Mouse (Mus musculus): ENCODE measurements at regions not wholly inside any gene's neighbourhood (a gene's known extent, or its start where the extent isn't known, plus 50 kb on each side); places are given as distances from the start of the nearest gene placed in this dataset.

GRCm38 (mm10) chr12:9292656-9293055 lies 262.9 kb downstream of the Ttc32 start:
- H3K9ac ChIP-seq (ENCODE audit: low read length), result no peak overlapping the region
- no peak overlapping the region for H3K4me3 ChIP-seq (ENCODE audit: low read depth, low read length)
- DNase-seq (ENCODE audit: low spot score) (no peak), ATAC-seq (replicated peaks; ENCODE audit: low FRiP score) (no peak)
- H3K4me2 ChIP-seq (ENCODE audit: low read depth, low read length, severe bottlenecking), result no peak overlapping the region
- H3K9me3 ChIP-seq (ENCODE audit: control insufficient read depth, low read length), result no peaks in the 10 kb centered on the region
- H3K4me1 ChIP-seq (replicated peaks; ENCODE audit: control insufficient read depth, insufficient read depth, low read length), result no peaks in the 10 kb centered on the region
- no peaks in the 10 kb centered on the region for H3K27me3 ChIP-seq (ENCODE audit: control insufficient read depth, insufficient read depth, low read length)
- H3K36me3 ChIP-seq (ENCODE audit: control insufficient read depth, insufficient read depth, low read length), result no peaks in the 10 kb centered on the region
- H3K27ac ChIP-seq (ENCODE audit: low read depth, low read length), result no peak overlapping the region

- 83% methylated on average over 3 of the region's 3 CpGs for WGBS
- no peaks in the 10 kb centered on the region for H3K36me3 ChIP-seq (ENCODE audit: control insufficient read depth, insufficient read depth, low read length)
- no peak overlapping the region for H3K4me2 ChIP-seq (ENCODE audit: low read depth, low read length, severe bottlenecking)
- ATAC-seq (replicated peaks; ENCODE audit: low FRiP score) (no peak), DNase-seq (ENCODE audit: low spot score) (no peak)
- H3K4me3 ChIP-seq (ENCODE audit: low read depth, low read length), result no peak overlapping the region
- H3K9ac ChIP-seq (ENCODE audit: low read length), result no peak overlapping the region
- H3K9me3 ChIP-seq (ENCODE audit: control insufficient read depth, low read length), result no peaks in the 10 kb centered on the region
- H3K4me1 ChIP-seq (replicated peaks; ENCODE audit: control insufficient read depth, insufficient read depth, low read length), result no peaks in the 10 kb centered on the region
- H3K27ac ChIP-seq (ENCODE audit: low read depth, low read length), result no peak overlapping the region
- H3K27me3 ChIP-seq (ENCODE audit: control insufficient read depth, insufficient read depth, low read length), result no peaks in the 10 kb centered on the region
Observed at GRCm38 (mm10) chr12:9295211-9295610, 265.4 kb downstream of the Ttc32 start.

DNA sequence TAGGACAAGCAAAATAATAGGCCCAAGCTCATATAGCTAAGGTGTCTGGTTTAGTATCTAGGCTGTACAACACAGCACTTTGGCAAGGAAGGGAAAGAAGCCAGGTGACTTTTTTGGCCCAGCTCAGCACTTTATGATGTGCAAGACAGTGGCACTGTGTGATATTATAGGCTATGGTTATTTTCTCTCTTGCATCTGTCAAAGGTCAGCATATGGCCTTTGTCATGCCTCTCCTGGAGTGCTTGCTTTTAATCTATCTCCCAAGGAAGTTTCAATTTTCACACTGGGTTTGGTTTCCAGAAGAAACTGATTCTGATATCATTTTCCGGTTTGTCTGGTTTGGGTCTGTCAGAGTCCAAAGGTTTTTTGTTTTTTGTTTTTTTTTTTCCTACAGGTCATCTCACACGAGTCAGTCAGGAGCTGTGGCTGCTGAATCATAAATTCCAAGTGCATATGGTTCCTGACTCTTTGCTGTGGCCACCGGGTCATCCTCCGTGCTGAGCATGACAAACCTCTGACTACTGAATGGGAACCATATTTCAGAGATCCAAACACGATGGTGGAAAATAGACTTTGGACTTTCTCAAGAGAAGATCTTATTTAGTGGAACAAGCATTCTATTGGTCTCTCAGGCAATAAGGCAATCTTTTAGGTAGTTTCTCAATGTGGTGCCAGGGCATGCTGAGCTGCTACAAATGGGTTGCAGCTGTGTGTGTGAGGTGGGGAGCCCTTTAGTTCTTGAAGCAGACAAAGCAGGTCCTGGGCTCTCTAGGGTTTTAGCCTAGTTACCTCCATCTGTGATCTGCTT lies 269.3 kb downstream of the Ttc32 start:
- Histone ChIP-seq H3K4me3 (ENCODE audit: low read depth, low read length) (no peak overlapping the region), H3K36me3 (ENCODE audit: control insufficient read depth, insufficient read depth, low read length) (no peaks in the 10 kb centered on the region), H3K4me1 (replicated peaks; ENCODE audit: control insufficient read depth, insufficient read depth, low read length) (no peaks in the 10 kb centered on the region), H3K9me3 (ENCODE audit: control insufficient read depth, low read length) (no peaks in the 10 kb centered on the region), H3K27ac (ENCODE audit: low read depth, low read length) (no peak overlapping the region), H3K9ac (ENCODE audit: low read length) (no peak overlapping the region), H3K4me2 (ENCODE audit: low read depth, low read length, severe bottlenecking) (no peak overlapping the region), H3K27me3 (ENCODE audit: control insufficient read depth, insufficient read depth, low read length) (no peaks in the 10 kb centered on the region)
- WGBS, result 70% methylated on average over 5 of the region's 5 CpGs
- ATAC-seq (replicated peaks; ENCODE audit: low FRiP score) (no peak), DNase-seq (ENCODE audit: low spot score) (no peak)

DNA sequence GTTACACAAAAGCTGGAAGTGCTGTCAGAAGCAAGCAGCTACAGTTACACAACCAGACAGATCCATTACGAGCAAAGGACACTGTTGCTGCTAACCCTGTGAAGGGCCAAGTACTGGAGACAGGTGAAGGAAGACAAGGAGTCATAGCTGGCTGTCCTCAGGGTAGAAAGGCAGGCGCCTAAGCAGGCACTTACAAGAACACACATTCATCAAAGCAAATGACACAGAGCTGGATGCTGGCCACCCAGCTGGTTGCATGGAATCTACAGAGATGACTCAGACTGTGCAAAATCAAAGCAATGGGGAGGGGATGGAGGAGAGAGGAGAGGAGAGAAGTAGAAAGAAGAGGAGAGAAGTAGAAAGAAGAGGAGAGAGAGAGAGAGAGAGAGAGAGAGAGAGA lies 265.8 kb upstream of the Osr1 start:
- WGBS, result 90% methylated on average over 2 of the region's 2 CpGs
- Histone ChIP-seq H3K4me3 (ENCODE audit: low read depth, low read length) (no peak overlapping the region), H3K4me1 (replicated peaks; ENCODE audit: control insufficient read depth, insufficient read depth, low read length) (no peaks in the 10 kb centered on the region), H3K4me2 (ENCODE audit: low read depth, low read length, severe bottlenecking) (no peak overlapping the region), H3K9ac (ENCODE audit: low read length) (no peak overlapping the region), H3K9me3 (ENCODE audit: control insufficient read depth, low read length) (no peaks in the 10 kb centered on the region), H3K27me3 (ENCODE audit: control insufficient read depth, insufficient read depth, low read length) (no peaks in the 10 kb centered on the region), H3K27ac (ENCODE audit: low read depth, low read length) (no peak overlapping the region), H3K36me3 (ENCODE audit: control insufficient read depth, insufficient read depth, low read length) (no peaks in the 10 kb centered on the region)
- DNase-seq (ENCODE audit: low spot score) (no peak), ATAC-seq (replicated peaks; ENCODE audit: low FRiP score) (no peak)

GRCm38 (mm10) chr12:9337891-9338672 lies 231.8 kb upstream of the Osr1 start:
- DNase-seq (ENCODE audit: low spot score), result no peak
- no peak overlapping the region for H3K4me2 ChIP-seq (ENCODE audit: low read depth, low read length, severe bottlenecking)
- H3K9ac ChIP-seq (ENCODE audit: low read length), result no peak overlapping the region
- H3K4me3 ChIP-seq (ENCODE audit: low read depth, low read length), result no peak overlapping the region
- H3K9me3 ChIP-seq (ENCODE audit: control insufficient read depth, low read length), result no peaks in the 10 kb centered on the region
- H3K27ac ChIP-seq (ENCODE audit: low read depth, low read length), result no peak overlapping the region
- no peaks in the 10 kb centered on the region for H3K4me1 ChIP-seq (replicated peaks; ENCODE audit: control insufficient read depth, insufficient read depth, low read length)
- no peak for ATAC-seq (replicated peaks; ENCODE audit: low FRiP score)
- WGBS, result 81% methylated on average over 5 of the region's 5 CpGs
- no peaks in the 10 kb centered on the region for H3K36me3 ChIP-seq (ENCODE audit: control insufficient read depth, insufficient read depth, low read length)
- H3K27me3 ChIP-seq (ENCODE audit: control insufficient read depth, insufficient read depth, low read length), result no peaks in the 10 kb centered on the region

DNA sequence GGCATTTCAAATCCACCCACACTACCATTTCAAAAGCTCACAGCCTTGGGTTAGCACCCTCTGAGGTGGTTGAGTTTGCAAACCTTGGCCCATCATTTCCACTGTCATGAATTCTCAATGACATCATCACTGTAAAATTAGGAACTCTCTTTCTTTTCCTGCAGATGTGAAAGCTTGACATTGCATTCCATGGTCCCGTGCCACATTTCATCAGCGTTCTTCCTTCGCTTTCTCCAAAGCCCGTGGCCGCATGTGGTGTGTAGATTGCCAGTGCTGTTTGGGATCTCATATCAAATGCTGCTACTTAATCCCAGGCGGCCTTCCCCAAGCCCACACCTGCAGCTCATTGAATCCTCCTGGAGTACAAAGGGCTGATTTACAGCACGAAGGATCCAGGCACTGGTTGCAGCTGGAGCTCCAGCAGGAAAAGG lies 231.1 kb upstream of the Osr1 start:
- Histone ChIP-seq H3K9ac (ENCODE audit: low read length) (no peak overlapping the region), H3K4me2 (ENCODE audit: low read depth, low read length, severe bottlenecking) (no peak overlapping the region), H3K27ac (ENCODE audit: low read depth, low read length) (no peak overlapping the region), H3K9me3 (ENCODE audit: control insufficient read depth, low read length) (no peaks in the 10 kb centered on the region), H3K4me3 (ENCODE audit: low read depth, low read length) (no peak overlapping the region), H3K36me3 (ENCODE audit: control insufficient read depth, insufficient read depth, low read length) (no peaks in the 10 kb centered on the region), H3K4me1 (replicated peaks; ENCODE audit: control insufficient read depth, insufficient read depth, low read length) (no peaks in the 10 kb centered on the region), H3K27me3 (ENCODE audit: control insufficient read depth, insufficient read depth, low read length) (no peaks in the 10 kb centered on the region)
- no peak for DNase-seq (ENCODE audit: low spot score)
- WGBS, result 55% methylated on average over 7 of the region's 7 CpGs
- ATAC-seq (replicated peaks; ENCODE audit: low FRiP score), result no peak

GRCm38 (mm10) chr12:9340769-9341168 lies 229.1 kb upstream of the Osr1 start:
- DNase-seq (ENCODE audit: low spot score) (no peak), ATAC-seq (replicated peaks; ENCODE audit: low FRiP score) (no peak)
- Histone ChIP-seq H3K27ac (ENCODE audit: low read depth, low read length) (no peak overlapping the region), H3K9me3 (ENCODE audit: control insufficient read depth, low read length) (no peaks in the 10 kb centered on the region), H3K36me3 (ENCODE audit: control insufficient read depth, insufficient read depth, low read length) (no peaks in the 10 kb centered on the region), H3K9ac (ENCODE audit: low read length) (no peak overlapping the region), H3K27me3 (ENCODE audit: control insufficient read depth, insufficient read depth, low read length) (no peaks in the 10 kb centered on the region), H3K4me2 (ENCODE audit: low read depth, low read length, severe bottlenecking) (no peak overlapping the region), H3K4me1 (replicated peaks; ENCODE audit: control insufficient read depth, insufficient read depth, low read length) (no peaks in the 10 kb centered on the region), H3K4me3 (ENCODE audit: low read depth, low read length) (no peak overlapping the region)

DNA sequence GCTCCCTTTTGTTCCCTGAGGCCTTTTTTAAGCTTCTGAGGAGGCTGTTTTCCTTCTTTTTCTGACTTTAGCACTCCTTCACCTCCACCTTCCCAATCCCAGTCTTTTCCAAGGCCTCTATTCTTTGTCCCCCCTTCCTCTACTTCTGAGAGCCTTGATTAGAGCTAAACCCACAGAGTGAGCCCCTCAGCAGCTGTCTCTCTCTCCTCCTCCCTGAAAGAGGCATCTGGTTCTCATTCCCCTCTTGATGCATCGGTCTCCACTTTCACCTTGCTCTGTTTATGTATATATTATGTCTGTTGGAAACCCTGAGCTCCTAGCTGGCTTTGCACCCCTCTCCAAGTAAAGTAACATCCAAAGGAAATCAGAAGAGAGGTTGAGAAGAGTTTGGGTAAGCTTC lies 224.6 kb upstream of the Osr1 start:
- DNase-seq (ENCODE audit: low spot score) (no peak), ATAC-seq (replicated peaks; ENCODE audit: low FRiP score) (no peak)
- H3K27me3 ChIP-seq (ENCODE audit: control insufficient read depth, insufficient read depth, low read length), result no peaks in the 10 kb centered on the region
- no peak overlapping the region for H3K27ac ChIP-seq (ENCODE audit: low read depth, low read length)
- H3K4me1 ChIP-seq (replicated peaks; ENCODE audit: control insufficient read depth, insufficient read depth, low read length), result no peaks in the 10 kb centered on the region
- H3K4me3 ChIP-seq (ENCODE audit: low read depth, low read length), result no peak overlapping the region
- WGBS, result 71% methylated on average over 1 of the region's 1 CpGs
- H3K36me3 ChIP-seq (ENCODE audit: control insufficient read depth, insufficient read depth, low read length), result no peaks in the 10 kb centered on the region
- H3K4me2 ChIP-seq (ENCODE audit: low read depth, low read length, severe bottlenecking), result no peak overlapping the region
- no peak overlapping the region for H3K9ac ChIP-seq (ENCODE audit: low read length)
- H3K9me3 ChIP-seq (ENCODE audit: control insufficient read depth, low read length), result no peaks in the 10 kb centered on the region

DNA sequence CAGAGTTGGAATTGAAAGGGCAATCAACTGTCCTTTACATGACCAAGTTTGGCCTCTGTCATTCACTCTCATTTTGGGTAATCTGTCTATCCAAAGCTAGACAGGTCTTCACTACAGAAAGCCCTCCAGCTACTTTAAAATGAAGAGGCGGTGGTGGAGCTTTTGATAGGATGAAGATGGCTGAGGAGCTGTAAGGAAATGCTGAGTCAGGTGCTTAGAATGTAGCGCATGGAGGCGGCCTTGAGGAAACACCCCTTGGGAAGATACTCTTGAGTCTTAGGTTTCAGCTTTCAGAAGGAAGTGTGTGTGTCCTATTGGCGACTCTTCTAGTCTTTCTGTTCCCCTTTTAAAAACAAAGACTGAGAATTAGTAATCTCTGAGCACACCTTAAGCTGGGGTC lies 214.4 kb upstream of the Osr1 start:
- 87% methylated on average over 4 of the region's 4 CpGs for WGBS
- no peak overlapping the region for H3K4me3 ChIP-seq (ENCODE audit: low read depth, low read length)
- no peak for DNase-seq (ENCODE audit: low spot score)

More for the DNA sequence above, 214.4 kb upstream of the Osr1 start:
- no peaks in the 10 kb centered on the region for H3K36me3 ChIP-seq (ENCODE audit: control insufficient read depth, insufficient read depth, low read length)
- H3K4me2 ChIP-seq (ENCODE audit: low read depth, low read length, severe bottlenecking), result no peak overlapping the region
- no peak overlapping the region for H3K27ac ChIP-seq (ENCODE audit: low read depth, low read length)
- no peaks in the 10 kb centered on the region for H3K27me3 ChIP-seq (ENCODE audit: control insufficient read depth, insufficient read depth, low read length)
- no peaks in the 10 kb centered on the region for H3K9me3 ChIP-seq (ENCODE audit: control insufficient read depth, low read length)
- no peaks in the 10 kb centered on the region for H3K4me1 ChIP-seq (replicated peaks; ENCODE audit: control insufficient read depth, insufficient read depth, low read length)
- ATAC-seq (replicated peaks; ENCODE audit: low FRiP score), result no peak
- no peak overlapping the region for H3K9ac ChIP-seq (ENCODE audit: low read length)
